Mouse (Mus musculus): ENCODE data around the gene Cenpm.

Gene Cenpm

DNA sequence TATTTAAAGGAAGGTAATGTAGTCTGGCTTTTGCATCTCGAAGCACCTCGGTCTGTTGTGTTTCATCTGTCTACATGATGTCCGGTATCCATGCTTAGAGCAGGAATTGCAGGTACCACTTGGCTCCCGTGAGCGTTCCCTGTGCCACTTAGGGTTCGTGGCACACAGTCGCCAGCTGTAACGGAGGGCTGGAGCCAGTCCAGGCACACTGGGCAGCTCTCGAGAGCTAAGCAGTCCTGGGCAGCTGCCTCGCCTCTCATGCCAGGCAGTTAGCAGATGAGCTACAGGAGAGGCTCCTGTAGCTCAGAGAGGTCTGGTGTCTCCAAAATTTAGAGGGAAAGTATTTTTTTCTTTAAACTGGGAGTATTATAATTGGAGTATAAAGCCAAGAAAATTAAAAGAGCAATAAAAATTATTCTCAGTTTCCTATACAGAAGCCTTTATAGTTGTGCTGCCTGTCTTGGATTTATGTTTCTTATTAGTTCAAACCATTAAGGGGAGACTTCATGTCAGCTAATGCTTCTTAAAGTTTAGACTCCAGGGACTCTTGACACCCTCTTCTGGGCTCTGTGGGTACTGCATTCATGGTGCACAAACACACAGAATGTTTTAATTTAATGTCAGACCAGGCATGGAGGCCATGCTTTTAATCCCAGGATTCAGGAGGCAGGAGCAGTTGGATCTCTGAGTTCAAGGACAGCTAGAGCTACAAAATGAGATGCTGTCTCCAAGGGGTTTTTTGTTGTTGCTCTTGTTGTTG lies 55.9 kb downstream of the Cenpm start:
- peak; percentile 26 for DNase-seq (ENCODE audit: low spot score)

DNA sequence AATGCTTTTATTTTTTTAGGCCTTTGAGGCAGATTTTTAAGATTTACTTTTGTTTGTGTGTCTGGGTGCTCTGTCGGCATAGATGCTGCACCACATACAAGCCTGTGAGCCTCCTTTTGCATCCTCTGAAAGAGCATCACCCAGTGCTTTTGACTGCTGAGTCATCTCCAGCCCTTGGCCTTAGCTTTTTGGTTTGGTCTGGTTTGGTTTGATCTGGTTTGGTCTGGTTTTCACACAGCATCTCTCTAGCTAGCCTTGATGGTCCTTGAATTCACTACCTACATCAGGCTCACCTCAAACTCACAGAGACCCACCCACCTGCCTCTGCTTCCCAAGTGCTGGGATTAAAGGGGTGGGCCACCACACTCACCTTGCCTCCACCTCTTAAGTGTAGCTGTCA lies 56.6 kb downstream of the Cenpm start:
- DNase-seq (ENCODE audit: low spot score) = no peak

DNA sequence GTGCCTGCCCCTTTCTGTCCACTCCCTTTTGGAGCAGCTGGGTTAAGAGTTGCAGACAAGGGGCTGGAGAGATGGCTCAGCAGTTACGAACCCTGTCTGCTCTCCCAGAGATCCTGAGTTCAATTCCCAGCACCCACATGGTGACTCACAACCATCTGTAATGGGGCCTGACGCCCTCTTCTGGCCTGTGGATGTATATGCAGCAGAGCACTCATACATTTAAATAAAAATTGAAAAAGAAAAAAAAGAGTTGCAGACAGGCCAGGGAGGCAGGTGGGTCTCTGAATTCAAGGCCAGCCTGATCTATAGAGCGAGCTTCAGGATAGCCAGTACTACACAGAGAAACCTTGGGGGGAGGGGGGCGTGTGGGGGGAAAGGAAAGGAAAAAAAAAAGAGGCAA lies 57.1 kb downstream of the Cenpm start:
- no peak for DNase-seq (ENCODE audit: low spot score)

GRCm38 (mm10) chr15:82186931-82187330 lies 57.6 kb downstream of the Cenpm start:
- DNase-seq (ENCODE audit: low spot score) = peak; percentile 28

- DNase-seq (ENCODE audit: low spot score) = no peak
These were observed 58.4 kb downstream of the Cenpm start for GRCm38 (mm10) chr15:82186131-82186530.

GRCm38 (mm10) chr15:82185062-82185783 lies 59.3 kb downstream of the Cenpm start:
- DNase-seq (ENCODE audit: low spot score) = no peak

- DNase-seq (ENCODE audit: low spot score) = no peak
These were observed 59.9 kb downstream of the Cenpm start for GRCm38 (mm10) chr15:82184656-82185055.

DNA sequence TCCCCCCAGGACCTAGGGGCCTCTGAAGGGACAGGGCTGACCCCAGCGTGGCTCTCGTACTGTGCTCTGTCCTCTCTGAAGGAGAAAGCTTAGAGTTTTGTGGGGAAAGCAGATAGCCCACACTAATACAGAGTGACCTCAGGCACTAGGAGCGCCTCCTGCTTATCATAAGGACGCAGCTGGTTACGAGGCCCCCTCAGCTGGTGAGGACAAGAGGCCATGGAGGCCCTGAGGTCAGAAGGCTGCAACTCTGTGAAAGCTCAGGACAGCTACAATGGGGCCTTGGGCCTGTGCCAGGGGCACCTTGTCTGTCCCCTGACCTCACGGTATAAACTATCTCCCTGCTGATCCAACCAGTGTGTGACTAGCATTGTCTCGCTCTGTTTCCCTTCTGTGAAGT lies 60.4 kb downstream of the Cenpm start:
- DNase-seq (ENCODE audit: low spot score) = no peak

All from lung, postnatal 25 days (tissue).